Mouse (Mus musculus) heart, embryonic 13.5 days (tissue): ENCODE measurements around the gene Hsd11b1. TPM values are rescaled to one million over a fixed set of nuclear protein-coding genes. Genes with fewer than 3 reads are reported as not detected.
"Not testable (repeated sequence)": the region's sequence is repeated elsewhere in the genome, so short reads cannot be mapped to it uniquely, and the experiment has no call there.

Experiments used
- ATAC-seq: fragments of 200-750 bp; cut with Nextera tagmentation; 2 replicates; pipeline ENCODE4 v1.8.0; 2017; ENCODE audit warnings: moderate TSS enrichment; ENCODE audit not compliant: insufficient number of reproducible peaks, low FRiP score, low TSS enrichment; ENCODE audit errors: extremely low read depth
- H3K27ac ChIP-seq: fragments of 300-500 bp; sonication (generic); replicated peaks from 2 replicates; pipeline ENCODE4 v1.5.1; 2015; ENCODE audit warnings: moderate library complexity, mild to moderate bottlenecking, inconsistent platforms
- H3K27me3 ChIP-seq: fragments of 300-500 bp; sonication (generic); replicated peaks from 2 replicates; pipeline ENCODE4 v1.6.1; 2015; ENCODE audit warnings: mild to moderate bottlenecking, inconsistent platforms
- H3K36me3 ChIP-seq: fragments of 300-500 bp; sonication (generic); 2 replicates; pipeline ENCODE4 v1.6.1; 2015; ENCODE audit warnings: mild to moderate bottlenecking, inconsistent platforms
- H3K4me1 ChIP-seq: fragments of 300-500 bp; sonication (generic); 2 replicates; pipeline ENCODE4 v1.6.1; 2015; ENCODE audit warnings: inconsistent platforms
- H3K4me2 ChIP-seq: fragments of 300-500 bp; sonication (generic); 2 replicates; pipeline ENCODE4 v1.6.1; 2015; ENCODE audit warnings: inconsistent platforms, mild to moderate bottlenecking, moderate library complexity
- H3K4me3 ChIP-seq: fragments of 300-500 bp; sonication (generic); 2 replicates; pipeline ENCODE4 v1.5.1; 2015; ENCODE audit warnings: moderate library complexity, mild to moderate bottlenecking, inconsistent platforms
- H3K9ac ChIP-seq: fragments of 300-500 bp; sonication (generic); 2 replicates; pipeline ENCODE4 v1.6.1; 2015; ENCODE audit warnings: inconsistent platforms, mild to moderate bottlenecking, moderate library complexity
- H3K9me3 ChIP-seq: fragments of 300-500 bp; sonication (generic); 2 replicates; pipeline ENCODE4 v1.6.1; 2016; ENCODE audit warnings: inconsistent platforms
- WGBS: fragments of 180-500 bp; shearing (Covaris S2); methylation state at CpG from one replicate; pipeline ENCODE4 v1.1.7; 2015; ENCODE audit warnings: mixed read lengths; 5-methylcytosine and 5-hydroxymethylcytosine counted together
- polyA plus RNA-seq: library from polyadenylated mRNA; unstranded; fragments of >200 nt; fragmentation: Nextera tagmentation; extraction: Ambion mirVana; gene quantifications from 2 replicates; pipeline ENCODE4 v1.2.1, GENCODE M21; 2015

The Hsd11b1 gene
- polyA plus RNA-seq, 1 experiment from 2014 or later = 1.3 TPM

- H3K36me3 ChIP-seq = no peaks in the 10 kb centered on the region
- ATAC-seq = no peak
Observed at GRCm38 (mm10) chr1:193295920-193296319, 32.0 kb upstream of the Hsd11b1 start.

DNA sequence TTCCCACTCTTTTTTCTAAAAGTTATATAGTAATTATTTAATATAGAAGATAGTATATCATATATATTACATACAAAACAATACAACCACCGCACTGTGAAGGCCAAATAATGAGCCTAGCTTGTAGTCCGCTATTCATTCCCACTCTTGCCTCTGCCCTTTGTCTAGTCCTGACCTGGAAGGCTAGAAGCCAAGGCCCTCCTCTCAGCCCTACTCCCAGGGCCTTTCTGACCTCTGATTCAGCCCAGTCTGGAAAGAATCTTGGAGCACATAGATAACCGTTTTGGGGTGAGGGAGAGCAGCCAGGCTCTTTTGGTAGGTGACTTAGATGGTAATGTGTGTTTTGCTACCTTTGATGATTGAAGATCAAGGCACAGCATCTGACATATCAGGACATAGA, 30.1 kb upstream of the Hsd11b1 start:
- WGBS = 68% methylated on average over 3 of the region's 3 CpGs
- Histone ChIP-seq H3K4me2 (no peak overlapping the region), H3K9ac (no peak overlapping the region), H3K4me3 (no peak overlapping the region), H3K9me3 (no peaks in the 10 kb centered on the region), H3K4me1 (no peaks in the 10 kb centered on the region), H3K36me3 (no peaks in the 10 kb centered on the region), H3K27me3 (no peaks in the 10 kb centered on the region), H3K27ac (no peak overlapping the region)
- ATAC-seq = no peak

More at GRCm38 (mm10) chr1:193295920-193296319, 32.0 kb upstream of the Hsd11b1 start:
- no peak overlapping the region for H3K4me3 ChIP-seq
- no peak overlapping the region for H3K27ac ChIP-seq
- H3K9me3 ChIP-seq = no peaks in the 10 kb centered on the region
- 69% methylated on average over 5 of the region's 5 CpGs for WGBS
- H3K27me3 ChIP-seq = no peaks in the 10 kb centered on the region
- H3K4me2 ChIP-seq = no peak overlapping the region
- no peak overlapping the region for H3K9ac ChIP-seq
- H3K4me1 ChIP-seq = no peaks in the 10 kb centered on the region

- H3K27ac ChIP-seq = no peak overlapping the region
- ATAC-seq = no peak
- no peak overlapping the region for H3K4me3 ChIP-seq
- H3K4me2 ChIP-seq = no peak overlapping the region
- no peaks in the 10 kb centered on the region for H3K9me3 ChIP-seq
- no peaks in the 10 kb centered on the region for H3K36me3 ChIP-seq
- 49% methylated on average over 2 of the region's 2 CpGs for WGBS
- no peaks in the 10 kb centered on the region for H3K27me3 ChIP-seq
- no peaks in the 10 kb centered on the region for H3K4me1 ChIP-seq
- H3K9ac ChIP-seq = no peak overlapping the region
Observed at GRCm38 (mm10) chr1:193293039-193293438, 29.2 kb upstream of the Hsd11b1 start.

DNA sequence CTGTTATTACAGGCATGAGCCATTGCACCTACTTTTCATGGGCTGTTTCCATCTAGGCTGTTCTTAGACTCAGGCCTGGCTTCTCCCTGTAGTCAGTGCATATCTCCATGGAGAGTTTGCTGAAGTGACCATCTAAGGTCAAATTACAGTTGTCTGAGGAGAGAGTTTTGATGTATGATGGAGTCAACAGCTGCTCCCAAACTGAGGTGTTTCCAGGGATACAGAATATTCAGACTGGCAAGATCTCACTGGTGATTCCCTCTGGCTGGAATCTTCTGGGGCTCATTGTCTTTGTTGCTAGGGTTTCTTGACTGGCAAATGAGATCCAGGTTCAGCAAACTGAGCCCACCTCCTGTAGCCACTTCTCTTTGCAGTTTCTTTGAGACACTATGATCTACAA, 26.8 kb upstream of the Hsd11b1 start:
- ATAC-seq = no peak
- Histone ChIP-seq H3K36me3 (no peaks in the 10 kb centered on the region), H3K4me3 (no peak overlapping the region), H3K27ac (no peak overlapping the region), H3K4me1 (no peaks in the 10 kb centered on the region), H3K9me3 (no peaks in the 10 kb centered on the region), H3K27me3 (no peaks in the 10 kb centered on the region), H3K4me2 (no peak overlapping the region), H3K9ac (no peak overlapping the region)

GRCm38 (mm10) chr1:193289914-193290313, 26.0 kb upstream of the Hsd11b1 start:
- H3K9me3 ChIP-seq = no peaks in the 10 kb centered on the region
- H3K4me3 ChIP-seq = no peak overlapping the region
- H3K4me1 ChIP-seq = no peaks in the 10 kb centered on the region
- H3K9ac ChIP-seq = no peak overlapping the region
- H3K27me3 ChIP-seq = no peaks in the 10 kb centered on the region
- H3K4me2 ChIP-seq = no peak overlapping the region
- WGBS = 74% methylated on average over 5 of the region's 5 CpGs
- H3K36me3 ChIP-seq = no peaks in the 10 kb centered on the region
- H3K27ac ChIP-seq = no peak overlapping the region
- no peak for ATAC-seq

- Histone ChIP-seq H3K4me1 (no peaks in the 10 kb centered on the region), H3K9ac (no peak overlapping the region), H3K4me3 (no peak overlapping the region), H3K36me3 (no peaks in the 10 kb centered on the region), H3K9me3 (no peaks in the 10 kb centered on the region), H3K27ac (no peak overlapping the region), H3K4me2 (no peak overlapping the region), H3K27me3 (no peaks in the 10 kb centered on the region)
- WGBS = 89% methylated on average over 3 of the region's 3 CpGs
- ATAC-seq = no peak
Observed at GRCm38 (mm10) chr1:193289076-193289475, 25.2 kb upstream of the Hsd11b1 start.

DNA sequence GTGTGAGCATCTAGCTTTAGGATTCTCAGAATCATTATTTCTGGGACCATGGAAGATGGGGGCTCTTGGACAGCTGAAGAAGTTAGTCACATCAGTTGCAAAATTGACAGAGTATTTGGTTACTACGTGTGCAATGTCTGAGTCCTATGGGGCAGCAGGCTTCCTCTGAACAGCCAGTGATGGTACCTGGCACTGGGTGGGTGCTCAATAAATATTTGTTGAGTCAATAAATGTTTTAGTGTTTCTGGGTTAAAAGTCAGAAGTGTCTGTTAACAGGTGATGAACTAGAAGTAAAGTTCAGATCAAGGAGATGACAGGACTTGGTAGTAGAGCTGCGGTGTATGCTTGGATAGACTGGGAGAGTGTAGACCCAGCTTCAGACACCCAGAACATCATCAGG, 23.7 kb upstream of the Hsd11b1 start:
- Histone ChIP-seq H3K4me2 (no peak overlapping the region), H3K9ac (no peak overlapping the region), H3K4me3 (no peak overlapping the region), H3K4me1 (no peaks in the 10 kb centered on the region), H3K27me3 (no peaks in the 10 kb centered on the region), H3K36me3 (no peaks in the 10 kb centered on the region), H3K9me3 (no peaks in the 10 kb centered on the region), H3K27ac (no peak overlapping the region)
- no peak for ATAC-seq
- 79% methylated on average over 2 of the region's 2 CpGs for WGBS

GRCm38 (mm10) chr1:193285766-193286325, 22.0 kb upstream of the Hsd11b1 start:
- not testable (repeated sequence) for ATAC-seq

GRCm38 (mm10) chr1:193284228-193284779, 20.4 kb upstream of the Hsd11b1 start:
- no peak overlapping the region for H3K4me3 ChIP-seq
- H3K9me3 ChIP-seq = no peaks in the 10 kb centered on the region
- no peaks in the 10 kb centered on the region for H3K36me3 ChIP-seq
- H3K9ac ChIP-seq = no peak overlapping the region
- H3K27ac ChIP-seq = no peak overlapping the region
- H3K4me2 ChIP-seq = no peak overlapping the region
- WGBS = 78% methylated on average over 7 of the region's 7 CpGs
- H3K27me3 ChIP-seq = no peaks in the 10 kb centered on the region
- no peaks in the 10 kb centered on the region for H3K4me1 ChIP-seq
- no peak for ATAC-seq

More at GRCm38 (mm10) chr1:193285766-193286325, 22.0 kb upstream of the Hsd11b1 start:
- H3K9ac ChIP-seq, H3K4me3 ChIP-seq, H3K36me3 ChIP-seq, H3K27ac ChIP-seq, H3K4me2 ChIP-seq, H3K4me1 ChIP-seq, H3K9me3 ChIP-seq, H3K27me3 ChIP-seq: not testable (repeated sequence)
- 79% methylated on average over 3 of the region's 3 CpGs for WGBS

DNA sequence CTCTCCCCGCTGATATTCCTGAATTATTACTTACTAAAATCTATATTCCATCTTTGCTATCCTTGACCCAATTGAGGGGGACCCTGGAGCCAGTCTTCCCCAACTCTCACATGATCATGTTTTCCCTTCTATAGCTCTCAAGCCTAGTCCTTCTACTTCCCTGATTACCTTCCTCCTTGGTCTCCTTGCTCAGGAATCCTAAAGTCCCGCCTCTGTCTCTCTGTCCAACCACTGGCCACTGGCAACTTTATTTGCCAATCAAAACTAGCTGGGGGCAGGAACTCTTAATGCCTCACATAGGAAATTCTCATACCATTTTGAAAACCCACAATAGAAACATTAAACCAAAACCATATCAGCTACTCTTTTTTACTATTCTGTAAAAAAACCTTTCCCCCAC, 17.5 kb upstream of the Hsd11b1 start:
- peaks cover 6% of the 10 kb centered on the region for H3K4me1 ChIP-seq
- H3K4me2 ChIP-seq = no peak overlapping the region
- H3K27me3 ChIP-seq = no peaks in the 10 kb centered on the region
- no peaks in the 10 kb centered on the region for H3K36me3 ChIP-seq
- no peak overlapping the region for H3K9ac ChIP-seq
- no peak overlapping the region for H3K27ac ChIP-seq
- no peaks in the 10 kb centered on the region for H3K9me3 ChIP-seq
- no peak overlapping the region for H3K4me3 ChIP-seq
- WGBS = 80% methylated on average over 2 of the region's 2 CpGs
- ATAC-seq = no peak

GRCm38 (mm10) chr1:193279492-193279891, 15.6 kb upstream of the Hsd11b1 start:
- H3K36me3 ChIP-seq = no peaks in the 10 kb centered on the region
- H3K27ac ChIP-seq = no peak overlapping the region
- WGBS = 74% methylated on average over 4 of the region's 4 CpGs
- H3K9ac ChIP-seq = no peak overlapping the region
- no peak overlapping the region for H3K4me2 ChIP-seq
- H3K4me3 ChIP-seq = no peak overlapping the region
- H3K4me1 ChIP-seq = peaks cover 6% of the 10 kb centered on the region
- H3K27me3 ChIP-seq = no peaks in the 10 kb centered on the region
- no peak for ATAC-seq
- no peaks in the 10 kb centered on the region for H3K9me3 ChIP-seq

DNA sequence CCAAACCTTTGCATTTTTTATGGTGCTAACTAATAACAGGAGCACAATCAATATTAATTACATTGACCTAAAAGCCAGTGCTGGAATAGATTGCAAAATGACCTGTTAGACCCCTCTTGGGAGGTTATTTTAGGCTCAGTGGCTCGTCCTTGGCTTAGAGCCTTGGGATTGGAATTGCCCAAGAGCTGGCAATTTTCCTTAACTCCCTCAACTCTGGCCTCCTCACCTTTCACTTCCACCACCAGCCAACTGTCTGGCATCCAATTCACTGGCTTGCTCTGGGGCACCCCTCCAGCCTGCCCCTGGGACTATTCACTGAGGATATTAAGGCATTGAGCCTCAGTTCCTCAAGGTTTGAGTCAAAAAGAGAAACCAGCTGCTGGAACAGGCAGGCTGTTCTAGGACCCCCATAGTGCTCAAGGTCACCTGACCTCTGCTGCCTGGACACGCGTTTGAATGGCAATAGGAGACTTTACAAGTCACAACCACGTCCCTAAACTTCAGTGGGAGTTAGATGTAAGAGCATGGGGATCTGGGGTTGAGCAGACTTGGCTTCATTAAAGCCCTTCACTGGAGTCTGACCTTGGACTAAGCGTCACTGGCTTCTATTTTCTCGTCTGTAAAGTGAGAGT, 14.7 kb upstream of the Hsd11b1 start:
- H3K4me3 ChIP-seq = no peak overlapping the region
- no peak for ATAC-seq
- no peaks in the 10 kb centered on the region for H3K36me3 ChIP-seq
- no peak overlapping the region for H3K4me2 ChIP-seq
- H3K27ac ChIP-seq = no peak overlapping the region
- no peaks in the 10 kb centered on the region for H3K9me3 ChIP-seq
- no peak overlapping the region for H3K9ac ChIP-seq
- H3K4me1 ChIP-seq = peaks cover 9% of the 10 kb centered on the region
- no peaks in the 10 kb centered on the region for H3K27me3 ChIP-seq
- 35% methylated on average over 6 of the region's 6 CpGs for WGBS
